Mouse (Mus musculus): ENCODE measurements around the gene Olfr1339.

Olfr1339 gene

DNA sequence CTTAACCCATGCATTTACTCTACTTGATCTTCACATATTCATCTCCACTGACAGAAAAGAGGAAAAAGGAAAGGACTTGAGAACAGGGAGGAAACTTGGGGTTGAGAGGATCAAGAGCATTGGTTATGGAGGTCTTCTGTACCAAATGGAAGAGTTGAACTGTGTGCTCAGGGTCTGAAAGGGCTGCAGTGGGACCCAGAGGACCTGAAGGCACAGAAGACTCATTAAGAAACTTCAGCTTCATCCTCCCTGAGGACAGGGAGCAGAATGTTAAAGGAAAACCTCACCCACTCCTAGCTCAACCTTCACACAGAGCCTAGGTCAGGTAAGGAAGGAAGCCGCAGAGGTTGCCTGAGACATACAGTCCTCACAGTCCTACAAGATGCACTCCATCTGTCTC lies at the start of gene Olfr1339:
TSS of gene Olfr1339 (plus strand) at position 301 of the 400 bp plus-strand sequence.
- DNase-seq = no peak

- no peak for DNase-seq
Measured at GRCm38 (mm10) chr4:118687086-118687485, 44.9 kb upstream of the Olfr1339 start.

GRCm38 (mm10) chr4:118692412-118692973 lies 39.5 kb upstream of the Olfr1339 start, which contains the start of gene Olfr1342:
Gene Olfr1342 (minus strand): TSS chr4:118692756.
- DNase-seq = no peak

DNA sequence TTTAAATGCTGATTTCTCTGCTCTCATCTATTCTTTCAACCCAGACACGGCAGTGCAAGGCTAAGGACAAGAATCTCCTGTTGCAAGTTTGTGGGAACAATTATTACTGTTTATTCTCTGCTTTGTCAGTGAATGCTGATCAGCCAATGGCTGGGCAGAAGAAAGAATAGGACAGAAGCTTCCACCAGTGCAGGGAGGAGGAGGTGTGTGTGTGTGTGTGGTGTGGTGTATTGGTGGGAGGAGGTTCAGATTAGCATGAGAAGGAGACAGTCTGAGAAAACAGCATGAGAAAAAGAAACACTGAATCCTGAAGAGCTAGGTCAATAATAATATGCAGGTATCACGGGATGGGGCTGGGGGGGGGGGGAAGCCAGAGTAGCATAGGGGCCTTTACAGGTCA lies 38.2 kb upstream of the Olfr1339 start:
- DNase-seq = no peak

DNA sequence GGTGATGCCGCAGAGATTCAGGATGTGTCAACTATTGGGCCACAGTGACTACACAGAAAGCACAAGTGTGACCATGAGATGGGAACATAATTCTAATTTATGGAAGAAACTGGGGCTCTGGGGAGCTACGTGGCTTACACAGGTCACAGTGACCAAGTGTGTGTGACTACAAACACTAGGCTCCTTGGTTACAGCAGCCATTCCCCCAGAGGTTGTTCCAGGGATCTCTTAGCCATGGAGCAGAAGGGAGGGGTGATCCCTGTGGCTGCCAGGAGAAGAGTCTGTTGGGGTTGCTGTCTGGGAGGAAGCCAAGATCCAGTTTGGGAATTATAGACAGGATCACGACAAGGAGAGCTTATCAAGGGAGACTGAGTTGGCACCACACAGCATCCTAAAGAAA lies 28.8 kb upstream of the Olfr1339 start, which contains the start of gene Olfr1341:
TSS of gene Olfr1341 (plus strand) at position 301 of the 400 bp plus-strand sequence.
- DNase-seq = no peak

- DNase-seq = no peak
Measured at GRCm38 (mm10) chr4:118708086-118708485, 23.9 kb upstream of the Olfr1339 start.

- no peak for DNase-seq
Measured at GRCm38 (mm10) chr4:118711656-118712055, 20.3 kb upstream of the Olfr1339 start.

DNA sequence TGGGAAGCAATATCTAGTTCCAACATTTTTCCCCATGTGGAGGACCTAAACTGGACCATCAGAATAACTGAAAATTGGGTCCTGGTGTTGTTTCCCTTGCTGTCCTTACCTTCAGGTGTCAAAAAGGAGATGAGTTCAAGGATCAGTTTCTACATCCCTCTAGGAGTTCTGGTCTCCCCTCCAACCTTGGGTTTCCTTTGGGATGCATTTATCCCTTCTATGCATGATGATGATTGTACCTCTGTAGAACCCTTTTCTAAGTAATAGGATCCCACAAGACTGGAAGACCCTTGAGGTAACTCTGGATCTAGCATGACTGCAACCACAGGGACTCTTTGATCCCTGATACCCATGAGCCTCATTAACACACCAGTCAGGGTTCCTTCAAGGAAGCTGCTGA lies 12.1 kb upstream of the Olfr1339 start, which contains the start of gene Olfr1340:
TSS of gene Olfr1340 (plus strand) at position 301 of the 400 bp plus-strand sequence.
- no peak for DNase-seq

GRCm38 (mm10) chr4:118721742-118722483 lies 10.1 kb upstream of the Olfr1339 start:
- DNase-seq = no peak

DNA sequence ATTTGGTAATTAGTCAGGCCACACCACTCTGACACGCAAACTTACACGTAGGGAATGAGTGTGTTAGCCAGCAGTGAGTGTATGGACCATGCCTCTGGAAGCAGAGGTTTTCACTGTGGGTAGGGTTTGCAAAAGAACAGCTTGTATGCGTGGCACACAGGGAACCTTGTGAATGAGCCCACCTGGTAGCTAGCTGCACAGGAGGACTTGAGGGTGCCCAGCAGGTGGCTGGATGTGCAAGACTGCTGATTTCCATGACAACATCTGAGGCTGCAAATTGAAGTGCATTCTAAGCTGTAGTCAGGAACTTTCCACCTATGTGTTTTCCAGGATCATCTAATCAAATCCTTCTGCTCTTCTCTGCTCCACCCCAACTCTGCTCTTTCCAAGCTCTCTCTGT lies 7.6 kb downstream of the Olfr1339 start:
- DNase-seq = no peak

DNA sequence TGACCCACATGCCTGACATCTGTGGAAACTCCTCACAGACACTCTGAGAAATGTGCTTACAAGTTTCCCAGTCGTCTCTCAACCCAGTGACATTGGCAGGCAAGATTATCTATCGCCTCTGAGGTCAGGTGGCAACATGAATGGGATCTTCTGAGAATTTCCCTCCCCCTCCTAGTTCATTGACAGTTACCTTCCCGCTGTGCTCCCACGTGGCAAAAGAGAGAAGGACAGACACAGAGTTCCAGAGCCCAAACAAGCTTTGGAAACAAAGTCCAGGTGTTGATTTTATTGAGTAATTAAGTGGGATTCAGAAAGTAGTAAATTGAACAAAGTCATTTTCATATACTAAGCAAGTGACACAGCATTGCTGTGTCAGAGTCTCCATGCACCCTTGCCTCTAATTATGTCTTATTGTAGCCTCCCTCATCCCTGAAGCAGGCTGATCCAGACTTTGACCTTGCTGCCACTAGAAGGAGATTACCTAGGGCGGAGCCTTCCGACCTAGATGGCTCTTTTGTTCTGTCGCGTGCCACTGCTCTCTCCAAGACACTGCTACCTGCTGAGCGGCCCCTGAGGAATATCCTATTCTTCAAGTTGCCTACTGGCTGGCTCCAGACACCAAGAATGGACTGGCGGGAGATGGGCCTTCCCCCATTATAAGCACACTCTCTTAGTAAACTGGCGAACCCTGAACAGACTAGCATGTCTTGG lies 9.2 kb downstream of the Olfr1339 start:
- no peak for DNase-seq

DNA sequence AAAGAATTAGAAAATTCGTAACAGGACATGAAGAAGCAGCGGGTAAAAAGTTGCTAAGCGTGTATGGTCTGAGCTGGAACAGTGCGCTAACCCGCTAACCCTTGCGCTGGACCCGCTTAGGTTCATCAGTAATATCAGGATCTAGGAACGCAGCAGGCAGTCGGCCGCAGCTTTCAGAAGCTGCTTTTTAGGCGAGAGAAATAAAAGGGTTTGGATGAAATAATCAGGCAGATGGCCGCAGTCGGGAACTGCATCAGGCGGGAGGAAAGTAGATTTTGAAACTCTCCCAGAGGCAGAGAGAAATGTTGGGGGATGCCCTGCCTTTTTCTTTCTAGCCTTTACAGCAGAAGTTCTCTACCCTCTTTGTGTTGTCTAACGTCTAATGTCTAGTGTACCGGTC lies 9.9 kb downstream of the Olfr1339 start:
- no peak for DNase-seq

GRCm38 (mm10) chr4:118758637-118759036 lies 26.7 kb downstream of the Olfr1339 start, which contains the start of gene Olfr1338:
Gene Olfr1338 (minus strand): TSS chr4:118758737.
- DNase-seq = no peak

DNA sequence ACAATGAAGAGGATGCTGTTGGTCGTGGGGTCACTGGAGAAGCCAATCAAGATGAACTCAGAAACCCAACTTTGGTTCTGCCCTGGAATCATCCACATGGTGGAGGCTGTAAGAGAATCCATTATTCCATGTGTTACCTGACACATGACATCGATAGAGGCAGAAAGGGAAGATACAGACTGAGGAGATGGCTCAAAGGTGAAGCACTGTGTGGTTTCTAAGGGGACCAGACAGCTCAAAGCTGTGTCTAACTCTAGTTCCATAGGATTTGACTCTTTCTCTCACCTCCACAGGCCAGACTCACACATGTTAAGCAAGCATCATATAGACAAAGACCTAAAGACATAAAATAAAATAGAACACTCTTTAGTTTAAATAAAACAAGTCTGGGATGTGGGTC lies 50.5 kb downstream of the Olfr1339 start, which contains the start of gene Olfr1337:
TSS of gene Olfr1337 (minus strand) at position 101 of the 400 bp plus-strand sequence.
- DNase-seq = no peak

Data from spleen, adult 18-20 months (tissue).